Mouse (Mus musculus) bone marrow macrophage, adult 2 months (primary cell): ENCODE data around the gene Pxmp4.

ENCODE experiments used
- CTCF ChIP-seq: IDR thresholded peaks from 2 replicates; pipeline ENCODE4 v1.5.1; 2012; ENCODE audit warnings: low read depth, mild to moderate bottlenecking, low read length, moderate library complexity
- POLR2A ChIP-seq: IDR thresholded peaks from 2 replicates; pipeline ENCODE4 v1.6.1; 2012; ENCODE audit warnings: mild to moderate bottlenecking, low read depth, low read length, borderline replicate concordance

GRCm38 (mm10) chr2:154614841-154615576 lies 11.5 kb upstream of the Pxmp4 start:
- TF ChIP-seq CTCF (no peak), POLR2A (no peak)
